Mouse (Mus musculus) gastrocnemius, adult 2 months (tissue): ENCODE measurements at regions not wholly inside any gene's neighbourhood (a gene's known extent, or its start where the extent isn't known, plus 50 kb on each side); places are given as distances from the start of the nearest gene placed in this dataset.

Source experiments
- DNase-seq: peaks from one replicate; pipeline ENCODE4 v3.0.0; 2022
- H3K27ac ChIP-seq: fragments of 200-600 bp; 2 replicates; pipeline ENCODE4 v1.8.1; 2022; ENCODE audit warnings: mild to moderate bottlenecking
- H3K4me3 ChIP-seq: fragments of 200-600 bp; 2 replicates; pipeline ENCODE4 v1.8.1; 2022; ENCODE audit warnings: mild to moderate bottlenecking, moderate library complexity
- CTCF ChIP-seq: fragments of 200-600 bp; IDR thresholded peaks from 2 replicates; pipeline ENCODE4 v1.8.1; 2022; ENCODE audit warnings: antibody characterized with exemption, mild to moderate bottlenecking, moderate library complexity
- intact Hi-C: fragments of 180-260 bp; cut with DNase I; formaldehyde crosslinking; loops from one replicate; pipeline ENCODE4 v1.15.1; 2025

- no peak for TF ChIP-seq CTCF
- no peak for DNase-seq
- Histone ChIP-seq H3K4me3 (no peak overlapping the region), H3K27ac (peak overlapping the region; percentile 35; the same call in 1 of the 2 replicates)
- intact Hi-C loops: no loop called here
Measured at GRCm38 (mm10) chr4:153768350-153768749, 188.7 kb upstream of the A430005L14Rik start.

- no peak overlapping the region for H3K4me3 ChIP-seq
- no peak for TF ChIP-seq CTCF
- no peak for DNase-seq
- H3K27ac ChIP-seq: no peak overlapping the region
- intact Hi-C loops: no loop called here
Measured at GRCm38 (mm10) chr4:153770675-153771074, 186.4 kb upstream of the A430005L14Rik start.

GRCm38 (mm10) chr4:153780501-153780900 is 176.5 kb upstream of the A430005L14Rik start:
- intact Hi-C loops: no loop called here
- TF ChIP-seq CTCF: no peak

GRCm38 (mm10) chr4:153781271-153781670 is 175.8 kb upstream of the A430005L14Rik start:
- intact Hi-C loops: no loop called here
- TF ChIP-seq CTCF: no peak
- H3K27ac ChIP-seq: no peak overlapping the region

More at GRCm38 (mm10) chr4:153780501-153780900, 176.5 kb upstream of the A430005L14Rik start:
- H3K27ac ChIP-seq: no peak overlapping the region
- H3K4me3 ChIP-seq: no peak overlapping the region
- no peak for DNase-seq

GRCm38 (mm10) chr4:153781981-153782521 is 175.0 kb upstream of the A430005L14Rik start:
- intact Hi-C loops: no loop called here
- TF ChIP-seq CTCF: no peak
- Histone ChIP-seq H3K4me3 (no peak overlapping the region), H3K27ac (no peak overlapping the region)
- no peak for DNase-seq

More at GRCm38 (mm10) chr4:153781271-153781670, 175.8 kb upstream of the A430005L14Rik start:
- H3K4me3 ChIP-seq: no peak overlapping the region
- DNase-seq: no peak

GRCm38 (mm10) chr4:153784401-153784800 is 172.6 kb upstream of the A430005L14Rik start:
- DNase-seq: no peak
- intact Hi-C loops: no loop called here
- TF ChIP-seq CTCF: no peak
- Histone ChIP-seq H3K4me3 (no peak overlapping the region), H3K27ac (no peak overlapping the region)

- H3K27ac ChIP-seq: no peak overlapping the region
- no peak overlapping the region for H3K4me3 ChIP-seq
- no peak for TF ChIP-seq CTCF
- intact Hi-C loops: no loop called here
- DNase-seq: no peak
Measured at GRCm38 (mm10) chr4:153785564-153785963, 171.5 kb upstream of the A430005L14Rik start.

- intact Hi-C loops: no loop called here
- TF ChIP-seq CTCF: no peak
- Histone ChIP-seq H3K27ac (no peak overlapping the region), H3K4me3 (no peak overlapping the region)
- no peak for DNase-seq
Measured at GRCm38 (mm10) chr4:153792307-153792706, 164.7 kb upstream of the A430005L14Rik start.

GRCm38 (mm10) chr4:153798061-153798460 is 159.0 kb upstream of the A430005L14Rik start:
- intact Hi-C loops: no loop called here
- no peak overlapping the region for H3K4me3 ChIP-seq
- no peak for DNase-seq
- H3K27ac ChIP-seq: no peak overlapping the region
- TF ChIP-seq CTCF: no peak

GRCm38 (mm10) chr4:153805727-153806126 is 151.3 kb upstream of the A430005L14Rik start:
- TF ChIP-seq CTCF: no peak
- DNase-seq: no peak
- Histone ChIP-seq H3K27ac (no peak overlapping the region), H3K4me3 (no peak overlapping the region)
- intact Hi-C loops: no loop called here

GRCm38 (mm10) chr4:153806180-153806692 is 150.8 kb upstream of the A430005L14Rik start:
- no peak for TF ChIP-seq CTCF
- H3K27ac ChIP-seq: no peak overlapping the region
- intact Hi-C loops: no loop called here
- H3K4me3 ChIP-seq: no peak overlapping the region
- no peak for DNase-seq

- H3K27ac ChIP-seq: no peak overlapping the region
- no peak for DNase-seq
- intact Hi-C loops: no loop called here
- no peak overlapping the region for H3K4me3 ChIP-seq
- no peak for TF ChIP-seq CTCF
Measured at GRCm38 (mm10) chr4:153806820-153807436, 150.1 kb upstream of the A430005L14Rik start.

GRCm38 (mm10) chr4:153812866-153813265 is 144.2 kb upstream of the A430005L14Rik start:
- intact Hi-C loops: no loop called here
- Histone ChIP-seq H3K27ac (no peak overlapping the region), H3K4me3 (no peak overlapping the region)
- TF ChIP-seq CTCF: no peak
- DNase-seq: no peak

GRCm38 (mm10) chr4:153827914-153828313 is 129.1 kb upstream of the A430005L14Rik start:
- intact Hi-C loops: no loop called here
- Histone ChIP-seq H3K4me3 (no peak overlapping the region), H3K27ac (no peak overlapping the region)
- no peak for DNase-seq
- TF ChIP-seq CTCF: peak; percentile 35
